Mouse (Mus musculus) intestine, postnatal 0 days (tissue): ENCODE data around the gene Pkig. TPM values are rescaled to one million over a fixed set of nuclear protein-coding genes. Genes with fewer than 3 reads are reported as not detected.
A peak's percentile ranks its signal among the peaks of the same experiment; 100 is the strongest.

ENCODE experiments used
- ATAC-seq: fragments of 200-750 bp; cut with Nextera tagmentation; 2 replicates; pipeline ENCODE4 v1.8.0; 2017; ENCODE audit warnings: mild to moderate bottlenecking, moderate TSS enrichment, moderate library complexity
- H3K27ac ChIP-seq: fragments of 300-500 bp; sonication (generic); 2 replicates; pipeline ENCODE4 v1.5.1; 2014; ENCODE audit warnings: mild to moderate bottlenecking, low read depth, low read length, moderate library complexity
- H3K27me3 ChIP-seq: fragments of 300-500 bp; sonication (generic); replicated peaks from 2 replicates; pipeline ENCODE4 v1.6.1; 2014; ENCODE audit warnings: low read length, mixed read lengths; ENCODE audit not compliant: control insufficient read depth, insufficient read depth
- H3K36me3 ChIP-seq: fragments of 300-500 bp; sonication (generic); 2 replicates; pipeline ENCODE4 v1.6.1; 2014; ENCODE audit warnings: mild to moderate bottlenecking, moderate library complexity; ENCODE audit not compliant: control insufficient read depth, insufficient read depth
- H3K4me1 ChIP-seq: fragments of 300-500 bp; sonication (generic); replicated peaks from 2 replicates; pipeline ENCODE4 v1.6.1; 2014; ENCODE audit warnings: antibody characterized with exemption, low read length, mixed read lengths; ENCODE audit not compliant: control insufficient read depth, insufficient read depth
- H3K4me2 ChIP-seq: fragments of 300-500 bp; sonication (generic); replicated peaks from 2 replicates; pipeline ENCODE4 v1.6.1; 2014; ENCODE audit warnings: low read depth, mild to moderate bottlenecking, moderate library complexity
- H3K4me3 ChIP-seq: fragments of 300-500 bp; sonication (generic); 2 replicates; pipeline ENCODE4 v1.5.1; 2014; ENCODE audit warnings: low read depth, low read length
- H3K9ac ChIP-seq: fragments of 300-500 bp; sonication (generic); 2 replicates; pipeline ENCODE4 v1.6.1; 2014; ENCODE audit warnings: mild to moderate bottlenecking, low read depth, low read length
- H3K9me3 ChIP-seq: fragments of 300-500 bp; sonication (generic); 2 replicates; pipeline ENCODE4 v1.6.1; 2016; ENCODE audit warnings: mixed run types; ENCODE audit not compliant: control insufficient read depth
- CTCF ChIP-seq: sonication (generic); IDR thresholded peaks from 2 replicates; pipeline ENCODE4 v1.5.1; 2016; ENCODE audit warnings: low read depth, mild to moderate bottlenecking, control low read depth, antibody characterized with exemption, moderate library complexity
- WGBS: fragments of 180-500 bp; shearing (Covaris S2); extraction: QIAGEN DNeasy Blood & Tissue Kit; methylation state at CpG from one replicate; pipeline ENCODE4 v1.1.7; 2014; 5-methylcytosine and 5-hydroxymethylcytosine counted together
- polyA plus RNA-seq: library from polyadenylated mRNA; unstranded; fragments of >200 nt; fragmentation: Nextera tagmentation; extraction: Ambion mirVana; gene quantifications from 2 replicates; pipeline ENCODE4 v1.2.1, GENCODE M21; 2015

Pkig gene
- polyA plus RNA-seq, 1 experiment from 2014 or later, result 116 TPM

DNA sequence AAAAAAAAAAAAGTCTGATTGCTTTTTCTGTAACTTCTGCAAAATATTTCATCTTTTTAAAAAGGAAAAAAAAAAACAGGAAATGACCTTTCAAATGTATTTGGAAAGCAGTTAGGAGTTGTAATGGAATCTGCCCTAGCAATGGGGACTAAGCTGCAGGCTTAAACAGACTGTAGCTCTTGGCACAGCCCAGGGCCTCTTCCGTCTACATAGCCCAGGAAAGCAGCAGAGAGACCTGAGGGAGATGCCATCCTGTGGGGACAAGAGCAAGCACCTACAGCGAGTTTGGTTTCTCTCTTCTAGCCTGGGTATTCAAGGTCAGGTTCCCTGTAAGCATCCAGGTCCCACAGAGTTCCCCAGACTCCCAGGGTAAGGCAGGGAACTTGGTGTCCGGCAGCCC is 55.2 kb downstream of the Pkig start:
- H3K4me2 ChIP-seq, result no peak overlapping the region
- peaks cover 4% of the 10 kb centered on the region; the same call in 1 of the 2 replicates for H3K36me3 ChIP-seq
- TF ChIP-seq CTCF, result no peak
- no peaks in the 10 kb centered on the region for H3K27me3 ChIP-seq
- H3K4me1 ChIP-seq, result no peaks in the 10 kb centered on the region; the same call in 1 of the 2 replicates
- H3K27ac ChIP-seq, result no peak overlapping the region
- no peaks in the 10 kb centered on the region for H3K9me3 ChIP-seq
- H3K4me3 ChIP-seq, result no peak overlapping the region
- 74% methylated on average over 3 of the region's 3 CpGs for WGBS
- H3K9ac ChIP-seq, result no peak overlapping the region
- no peak for ATAC-seq

GRCm38 (mm10) chr2:163716448-163716847 is 58.3 kb downstream of the Pkig start:
- 45% methylated on average over 8 of the region's 8 CpGs for WGBS
- no peak for ATAC-seq
- H3K9ac ChIP-seq, result no peak overlapping the region

DNA sequence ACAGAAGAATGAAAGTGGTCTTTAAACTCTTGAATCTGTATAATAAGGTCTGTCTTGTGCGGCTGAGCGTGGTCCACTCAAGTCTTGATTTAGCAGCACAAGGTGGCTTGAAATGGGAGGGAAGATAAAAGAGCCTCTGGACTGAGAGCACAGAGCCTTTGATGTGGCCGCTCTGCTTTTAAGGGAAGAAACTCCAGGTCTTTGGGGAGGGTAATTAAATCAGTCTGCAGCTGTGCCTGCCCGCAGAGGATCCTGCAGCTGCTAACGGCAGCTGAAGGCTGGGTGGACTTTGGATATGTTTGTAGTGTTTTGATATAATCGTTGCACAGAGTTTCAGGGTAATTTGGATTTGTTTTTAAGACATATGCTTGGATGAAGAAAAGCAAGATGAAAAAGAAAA is 58.7 kb downstream of the Pkig start:
- Histone ChIP-seq H3K4me2 (no peak overlapping the region), H3K9ac (no peak overlapping the region), H3K36me3 (peaks cover 12% of the 10 kb centered on the region; the same call in 1 of the 2 replicates), H3K27me3 (no peaks in the 10 kb centered on the region), H3K27ac (0 out of 2 replicates have a peak overlapping the region, but pooled peaks have one; percentile 11), H3K9me3 (no peaks in the 10 kb centered on the region), H3K4me1 (peaks cover 3% of the 10 kb centered on the region; the same call in 1 of the 2 replicates), H3K4me3 (no peak overlapping the region)
- no peak for TF ChIP-seq CTCF
- ATAC-seq, result peak; percentile 54; the same call in 1 of the 2 replicates
- 18% methylated on average over 6 of the region's 6 CpGs for WGBS

More at GRCm38 (mm10) chr2:163716448-163716847, 58.3 kb downstream of the Pkig start:
- no peaks in the 10 kb centered on the region for H3K27me3 ChIP-seq
- no peak overlapping the region for H3K4me3 ChIP-seq
- no peak overlapping the region for H3K4me2 ChIP-seq
- H3K9me3 ChIP-seq, result no peaks in the 10 kb centered on the region
- peak overlapping the region; percentile 35; the same call in 1 of the 2 replicates for H3K27ac ChIP-seq
- no peak for TF ChIP-seq CTCF
- H3K36me3 ChIP-seq, result peaks cover 8% of the 10 kb centered on the region; the same call in 1 of the 2 replicates
- peaks cover 3% of the 10 kb centered on the region; the same call in 1 of the 2 replicates for H3K4me1 ChIP-seq

GRCm38 (mm10) chr2:163718526-163718925 is 60.3 kb downstream of the Pkig start:
- H3K36me3 ChIP-seq, result peaks cover 23% of the 10 kb centered on the region
- ATAC-seq, result no peak
- TF ChIP-seq CTCF, result no peak
- no peaks in the 10 kb centered on the region for H3K9me3 ChIP-seq
- no peak overlapping the region for H3K4me3 ChIP-seq
- H3K27ac ChIP-seq, result no peak overlapping the region
- H3K9ac ChIP-seq, result no peak overlapping the region
- 9% methylated on average over 2 of the region's 2 CpGs for WGBS
- peaks cover 3% of the 10 kb centered on the region; the same call in 1 of the 2 replicates for H3K4me1 ChIP-seq
- no peaks in the 10 kb centered on the region for H3K27me3 ChIP-seq
- H3K4me2 ChIP-seq, result no peak overlapping the region

DNA sequence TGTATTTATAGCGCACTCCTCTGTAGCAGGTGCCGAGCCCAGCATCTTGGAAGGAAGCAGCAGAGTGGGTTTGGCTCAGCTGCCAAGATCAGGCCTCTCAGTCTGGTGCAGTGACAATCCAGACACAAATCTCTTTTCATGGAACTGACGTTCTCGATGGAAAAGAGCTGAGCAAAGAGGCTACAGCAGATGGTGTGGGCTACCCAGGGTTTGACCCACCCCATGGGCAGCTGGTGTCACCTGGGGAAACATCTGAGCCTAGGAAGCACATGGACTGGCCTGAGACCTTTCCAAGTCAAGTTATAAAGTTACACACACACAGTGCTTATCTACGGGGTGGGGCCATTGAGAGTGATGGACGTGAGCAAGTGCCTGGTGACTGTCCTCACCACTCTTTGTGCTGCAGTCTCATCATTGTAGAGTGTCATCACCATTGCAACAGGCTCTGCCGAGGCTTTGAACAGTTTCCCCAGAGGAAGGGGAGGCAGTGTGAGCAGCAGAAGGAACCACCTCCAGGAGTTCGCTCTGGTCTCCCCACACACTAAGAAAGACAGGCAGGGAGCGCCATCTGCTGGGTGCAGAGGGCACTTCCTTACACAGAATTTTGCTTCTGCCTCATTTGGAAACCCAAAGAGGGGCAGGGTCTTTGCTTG is 60.9 kb downstream of the Pkig start:
- WGBS, result 21% methylated on average over 9 of the region's 9 CpGs
- 0 out of 2 replicates have a peak overlapping the region, but pooled peaks have one; percentile 41 for H3K27ac ChIP-seq
- H3K4me2 ChIP-seq, result 0 out of 2 replicates have a peak overlapping the region, but pooled peaks have one; percentile 18

GRCm38 (mm10) chr2:163719616-163720015 is 61.4 kb downstream of the Pkig start:
- H3K4me2 ChIP-seq, result no peak overlapping the region
- no peak overlapping the region for H3K9ac ChIP-seq
- WGBS, result 52% methylated on average over 4 of the region's 4 CpGs
- H3K27ac ChIP-seq, result no peak overlapping the region
- peaks cover 30% of the 10 kb centered on the region for H3K36me3 ChIP-seq
- H3K27me3 ChIP-seq, result no peaks in the 10 kb centered on the region
- no peak for ATAC-seq
- peaks cover 3% of the 10 kb centered on the region; the same call in 1 of the 2 replicates for H3K4me1 ChIP-seq
- no peak overlapping the region for H3K4me3 ChIP-seq
- TF ChIP-seq CTCF, result no peak
- no peaks in the 10 kb centered on the region for H3K9me3 ChIP-seq

More for the DNA sequence above, 60.9 kb downstream of the Pkig start:
- Histone ChIP-seq H3K27me3 (no peaks in the 10 kb centered on the region), H3K9me3 (no peaks in the 10 kb centered on the region), H3K4me3 (no peak overlapping the region), H3K4me1 (peaks cover 3% of the 10 kb centered on the region; the same call in 1 of the 2 replicates), H3K9ac (no peak overlapping the region), H3K36me3 (peaks cover 24% of the 10 kb centered on the region)
- TF ChIP-seq CTCF, result peak; percentile 98
- ATAC-seq, result peak; percentile 45
